Mouse (Mus musculus) brain, embryonic 14.5 days (tissue): ENCODE measurements at regions not wholly inside any gene's neighbourhood (a gene's known extent, or its start where the extent isn't known, plus 50 kb on each side); places are given as distances from the start of the nearest gene placed in this dataset.
A peak's percentile ranks its signal among the peaks of the same experiment; 100 is the strongest.

Experiments
- DNase-seq: peaks from one replicate; pipeline ENCODE4 v3.0.0-alpha.2; 2011; ENCODE audit warnings: low read depth
- CTCF ChIP-seq: fragments of 200-500 bp; IDR thresholded peaks from 2 replicates; pipeline ENCODE4 v1.5.1; 2012; ENCODE audit warnings: inconsistent platforms, mild to moderate bottlenecking, moderate library complexity, borderline replicate concordance; ENCODE audit not compliant: insufficient read depth, insufficient read length; ENCODE audit errors: extremely low read depth
- POLR2A ChIP-seq: fragments of 200-500 bp; IDR thresholded peaks from 2 replicates; pipeline ENCODE4 v1.6.1; 2012; ENCODE audit warnings: mild to moderate bottlenecking, inconsistent platforms, borderline replicate concordance; ENCODE audit not compliant: poor library complexity, insufficient read depth, insufficient read length, severe bottlenecking; ENCODE audit errors: extremely low read depth

GRCm38 (mm10) chr17:81172943-81173342, 108.1 kb upstream of the Thumpd2 start:
- no peak for DNase-seq
- no peak for TF ChIP-seq CTCF
- no peak for TF ChIP-seq POLR2A

DNA sequence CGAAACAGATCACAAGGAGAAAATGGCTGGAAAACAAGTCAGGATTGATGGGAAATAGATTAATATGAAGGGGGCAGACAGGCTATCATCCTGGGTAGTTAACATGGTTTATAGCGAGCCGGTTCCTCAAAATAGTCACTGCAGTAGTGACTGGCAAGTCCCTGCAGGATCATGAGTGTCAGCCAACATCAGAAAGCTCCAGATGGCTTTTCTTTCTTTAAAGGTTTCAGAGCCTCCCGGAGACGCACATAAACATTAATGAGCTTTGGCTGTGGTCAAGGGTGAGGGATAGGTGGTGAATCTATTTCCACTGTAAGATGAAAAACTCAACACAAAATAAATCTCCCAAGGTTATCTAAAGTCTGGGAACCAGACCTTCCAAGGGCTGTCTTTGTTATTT, 104.2 kb upstream of the Thumpd2 start:
- no peak for DNase-seq
- no peak for TF ChIP-seq POLR2A

DNA sequence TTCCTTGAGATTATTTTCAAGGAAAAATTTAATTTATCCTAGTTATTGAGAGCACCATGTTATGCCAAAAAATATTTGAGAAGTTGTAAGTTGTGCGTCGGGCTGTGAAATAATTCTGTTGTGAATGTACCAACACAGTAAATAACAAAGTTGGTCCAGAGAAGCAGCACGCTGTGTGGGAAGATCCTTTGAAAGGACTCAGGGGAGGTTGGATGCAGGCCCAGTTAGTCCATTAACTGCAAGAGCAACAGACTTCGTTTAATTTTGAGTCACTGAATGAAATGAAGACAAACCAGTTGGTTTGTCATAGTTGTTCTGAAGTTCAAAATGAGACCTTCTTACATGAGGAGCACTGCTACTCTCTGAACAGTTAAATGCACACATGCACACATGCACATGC, 85.8 kb upstream of the Thumpd2 start:
- TF ChIP-seq POLR2A: no peak
- peak; percentile 23 for DNase-seq

- peak; percentile 9 for DNase-seq
- no peak for TF ChIP-seq CTCF
- no peak for TF ChIP-seq POLR2A
Observed at GRCm38 (mm10) chr17:81134702-81135101, 69.8 kb upstream of the Thumpd2 start.

DNA sequence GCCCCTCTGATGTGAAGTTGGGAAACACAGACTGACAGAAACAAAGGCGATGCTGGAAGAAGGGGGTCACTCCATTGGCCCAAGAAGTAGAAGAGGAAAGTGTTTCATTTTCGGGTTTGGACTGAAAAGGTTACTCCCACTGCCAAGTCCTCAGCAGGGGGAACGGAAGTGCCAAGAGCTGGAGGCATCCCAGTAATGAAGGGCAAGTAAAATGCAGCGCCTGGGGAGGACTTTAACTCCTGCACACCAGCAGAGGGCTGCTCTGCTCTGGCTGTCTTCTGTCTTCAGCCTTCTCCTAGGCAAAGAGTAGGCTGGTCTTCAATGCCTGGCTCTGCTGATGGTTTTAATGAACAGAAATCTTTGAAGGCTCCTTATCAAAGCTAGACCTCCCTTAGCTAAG, 68.3 kb upstream of the Thumpd2 start:
- peak; percentile 40 for DNase-seq
- TF ChIP-seq CTCF: no peak
- no peak for TF ChIP-seq POLR2A
